Mouse (Mus musculus) ES-Bruce4 (cell line): ENCODE data around the gene Tex45. TPM values are rescaled to one million over a fixed set of nuclear protein-coding genes. Genes with fewer than 3 reads are reported as not detected.

Experiments used
- H3K27ac ChIP-seq: 2 replicates; pipeline ENCODE4 v1.5.1; 2012; ENCODE audit warnings: low read length, inconsistent platforms; ENCODE audit not compliant: insufficient read depth
- H3K27me3 ChIP-seq: 2 replicates; pipeline ENCODE4 v1.6.1; 2012; ENCODE audit warnings: mild to moderate bottlenecking, low read length, inconsistent platforms; ENCODE audit not compliant: control insufficient read depth, poor library complexity, insufficient read depth, severe bottlenecking
- H3K36me3 ChIP-seq: 2 replicates; pipeline ENCODE4 v1.6.1; 2012; ENCODE audit warnings: inconsistent platforms, mild to moderate bottlenecking, low read length, moderate library complexity; ENCODE audit not compliant: control insufficient read depth, poor library complexity, insufficient read depth, severe bottlenecking
- H3K4me1 ChIP-seq: one replicate; pipeline ENCODE4 v1.8.1; 2011; ENCODE audit warnings: low read length; ENCODE audit not compliant: control insufficient read depth, insufficient read depth
- H3K4me3 ChIP-seq: 2 replicates; pipeline ENCODE4 v1.5.1; 2011; ENCODE audit warnings: low read depth, mild to moderate bottlenecking, low read length
- H3K9ac ChIP-seq: 2 replicates; pipeline ENCODE4 v1.6.1; 2012; ENCODE audit warnings: low read depth, mild to moderate bottlenecking, inconsistent platforms; ENCODE audit not compliant: poor library complexity, severe bottlenecking
- H3K9me3 ChIP-seq: replicated peaks from 2 replicates; pipeline ENCODE4 v1.6.1; 2012; ENCODE audit warnings: mild to moderate bottlenecking, low read length, inconsistent platforms; ENCODE audit not compliant: control insufficient read depth, poor library complexity, insufficient read depth, severe bottlenecking
- CTCF ChIP-seq: IDR thresholded peaks from one replicate; pipeline ENCODE4 v1.8.1; 2011; ENCODE audit warnings: low read depth, low read length
- EP300 ChIP-seq: IDR thresholded peaks from 2 replicates; pipeline ENCODE4 v1.6.1; 2011; ENCODE audit warnings: low read depth, low read length; ENCODE audit not compliant: insufficient read depth
- POLR2A ChIP-seq: IDR thresholded peaks from one replicate; pipeline ENCODE4 v1.8.1; 2011; ENCODE audit warnings: low read length; ENCODE audit not compliant: insufficient read depth
- polyA plus RNA-seq: library from polyadenylated mRNA; stranded (reverse); fragments of >200 nt; gene quantifications from 2 replicates; pipeline ENCODE4 v1.2.4, GENCODE M21; 2011; ENCODE audit warnings: low read depth; ENCODE audit not compliant: missing spikeins, insufficient read depth, insufficient read length

Tex45 gene
- polyA plus RNA-seq, 1 experiment: 0.39 TPM

GRCm38 (mm10) chr8:3500235-3501090 is 29.8 kb downstream of the Tex45 start, which contains the start of gene Mcoln1:
Mcoln1 (plus strand) TSS chr8:3500457.
- Histone ChIP-seq H3K27ac (peak within 1 kb of the TSS; percentile 66), H3K4me1 (no peaks in the 10 kb centered on the region), H3K4me3 (peak within 1 kb of the TSS; percentile 93), H3K9me3 (no peaks in the 10 kb centered on the region), H3K36me3 (peaks cover 4% of the 10 kb centered on the region; the same call in 1 of the 2 replicates), H3K9ac (peak within 1 kb of the TSS; percentile 89), H3K27me3 (no peaks in the 10 kb centered on the region)
- TF ChIP-seq POLR2A (peak; percentile 86), EP300 (peak; percentile 62; the same call in 1 of the 2 replicates), CTCF (no peak)

- TF ChIP-seq POLR2A (no peak), EP300 (no peak), CTCF (no peak)
- Histone ChIP-seq H3K27ac (no peak overlapping the region), H3K4me3 (no peak overlapping the region), H3K36me3 (peaks cover 20% of the 10 kb centered on the region), H3K27me3 (no peaks in the 10 kb centered on the region), H3K4me1 (no peaks in the 10 kb centered on the region), H3K9me3 (no peaks in the 10 kb centered on the region), H3K9ac (no peak overlapping the region)
Measured at GRCm38 (mm10) chr8:3502217-3502616, 31.6 kb downstream of the Tex45 start.

GRCm38 (mm10) chr8:3507979-3508754 is 37.5 kb downstream of the Tex45 start:
- peaks cover 57% of the 10 kb centered on the region for H3K36me3 ChIP-seq
- no peak for TF ChIP-seq EP300
- no peak for TF ChIP-seq CTCF
- no peak for TF ChIP-seq POLR2A
- no peak overlapping the region for H3K27ac ChIP-seq
- H3K9ac ChIP-seq: no peak overlapping the region
- H3K4me1 ChIP-seq: no peaks in the 10 kb centered on the region
- no peak overlapping the region for H3K4me3 ChIP-seq
- H3K9me3 ChIP-seq: no peaks in the 10 kb centered on the region
- no peaks in the 10 kb centered on the region for H3K27me3 ChIP-seq

- no peak for TF ChIP-seq CTCF
- Histone ChIP-seq H3K27ac (no peak overlapping the region), H3K9me3 (no peaks in the 10 kb centered on the region), H3K4me3 (peak overlapping the region; percentile 30; the same call in 1 of the 2 replicates), H3K9ac (peak overlapping the region; percentile 75), H3K36me3 (peaks cover 23% of the 10 kb centered on the region), H3K27me3 (no peaks in the 10 kb centered on the region), H3K4me1 (no peaks in the 10 kb centered on the region)
Measured at GRCm38 (mm10) chr8:3514681-3515247, 44.1 kb downstream of the Tex45 start.

- H3K27me3 ChIP-seq: no peaks in the 10 kb centered on the region
- no peak within 1 kb of the TSS for H3K27ac ChIP-seq
- no peaks in the 10 kb centered on the region for H3K9me3 ChIP-seq
Measured at GRCm38 (mm10) chr8:3515260-3515671, 44.6 kb downstream of the Tex45 start, which contains the start of gene Pnpla6. Pnpla6 (plus strand) TSS chr8:3515384.

More at GRCm38 (mm10) chr8:3515260-3515671, 44.6 kb downstream of the Tex45 start, which contains the start of gene Pnpla6:
- Histone ChIP-seq H3K4me1 (no peaks in the 10 kb centered on the region), H3K4me3 (peak within 1 kb of the TSS; percentile 84), H3K9ac (peak within 1 kb of the TSS; percentile 75), H3K36me3 (peaks cover 23% of the 10 kb centered on the region)
- TF ChIP-seq POLR2A: no peak
- no peak for TF ChIP-seq CTCF
- no peak for TF ChIP-seq EP300
